Mouse (Mus musculus) retina, adult 2 months (tissue): ENCODE data around the gene Hic2.

Experiments used
- DNase-seq: peaks from one replicate; pipeline ENCODE4 v3.0.0-alpha.2; 2012; ENCODE audit warnings: low read depth, low spot score

Gene Hic2

DNA sequence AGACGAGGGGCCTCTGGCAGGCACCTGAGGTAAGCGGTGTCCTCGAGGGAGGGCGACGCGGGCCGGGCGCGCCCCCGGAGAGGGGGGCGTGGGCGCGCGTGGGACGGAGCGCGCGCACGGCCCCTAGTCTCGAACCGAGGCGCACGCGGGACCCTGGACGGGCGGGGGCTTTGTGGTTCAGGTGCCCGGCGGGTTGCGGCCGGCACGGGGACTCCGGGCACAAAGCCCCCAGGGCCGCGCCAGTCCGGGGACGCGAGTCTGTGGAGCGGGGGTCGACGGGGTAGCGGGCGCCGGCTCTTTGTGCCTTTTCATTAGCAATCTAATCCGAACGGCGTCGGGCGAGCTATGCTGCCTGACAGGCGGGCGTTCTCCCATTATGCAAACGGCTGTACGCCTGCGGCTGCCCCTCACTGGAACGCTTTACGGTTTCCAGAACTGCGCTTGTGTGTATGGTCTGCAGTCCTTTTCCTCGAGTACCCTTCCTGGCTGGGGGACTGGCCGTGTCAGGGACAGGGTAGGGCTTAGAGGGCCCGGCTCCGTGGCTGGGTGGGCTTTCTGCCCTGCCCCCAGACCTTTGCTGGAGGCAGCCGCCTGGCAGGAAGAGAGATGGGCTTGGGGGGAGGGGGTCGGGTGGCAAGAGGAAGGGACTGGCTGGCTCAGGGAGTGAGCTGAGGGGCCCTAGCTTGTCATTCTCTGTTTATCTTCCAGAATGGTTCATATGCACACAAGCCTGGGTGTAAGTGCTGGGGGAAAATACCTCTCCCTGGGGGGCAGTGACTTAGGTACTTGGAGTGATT is 528 bp downstream of the Hic2 start:
- no peak for DNase-seq

DNA sequence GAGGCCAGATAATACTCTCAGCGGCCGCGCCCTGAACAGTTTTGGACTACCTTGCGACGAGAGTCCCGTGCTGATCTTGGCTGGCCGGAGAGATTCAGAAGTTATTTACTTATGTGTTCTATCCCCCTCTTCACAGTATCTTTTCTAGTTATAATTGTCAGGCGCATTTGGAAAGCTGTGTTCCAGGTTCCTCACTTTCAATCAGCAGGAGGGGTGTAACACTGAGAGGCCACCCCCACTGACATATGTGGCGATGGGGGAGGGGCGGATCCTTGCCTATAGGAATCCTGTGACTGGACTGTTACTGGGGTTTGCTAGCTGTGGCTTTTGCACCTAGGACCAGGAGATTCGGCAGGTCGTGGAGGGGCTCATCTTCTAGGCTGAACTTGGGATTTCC is 1.1 kb downstream of the Hic2 start:
- no peak for DNase-seq

DNA sequence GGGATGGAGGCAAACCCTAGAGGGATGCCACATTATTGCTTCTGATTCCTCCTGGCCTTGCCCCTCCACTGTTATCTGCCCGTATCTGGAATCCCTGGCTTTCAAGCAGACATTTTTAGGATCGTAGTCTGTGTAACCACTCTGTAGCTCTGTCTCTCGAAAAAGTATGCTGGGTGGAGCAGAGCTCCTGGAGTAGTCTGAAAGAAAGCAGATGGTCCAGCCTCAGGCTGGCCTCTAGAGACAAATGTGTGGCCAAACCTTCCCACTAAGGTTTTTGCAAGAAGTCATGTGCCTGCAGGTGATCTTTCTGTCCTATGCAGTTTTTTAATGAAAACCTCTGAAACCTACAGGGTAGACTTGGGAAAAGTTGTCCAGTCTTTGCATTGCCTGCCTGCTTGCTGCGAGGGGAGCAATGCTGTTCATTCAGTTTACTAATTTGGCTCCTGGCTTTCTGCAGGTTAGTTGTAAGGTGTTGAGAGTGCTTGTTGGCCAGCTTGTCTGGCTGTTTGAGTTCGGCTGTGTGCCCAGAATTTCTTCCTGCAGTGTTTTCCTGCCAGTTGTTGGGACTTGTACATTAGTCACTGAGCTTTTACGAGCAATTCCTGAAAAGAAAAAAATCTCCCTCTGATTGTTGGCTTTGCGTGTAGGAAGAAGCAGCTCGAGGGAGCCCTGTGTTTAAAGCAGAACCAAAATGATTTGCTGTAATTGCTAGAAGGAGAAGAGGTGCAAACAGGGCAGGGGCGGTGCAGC is 1.7 kb downstream of the Hic2 start:
- no peak for DNase-seq

DNA sequence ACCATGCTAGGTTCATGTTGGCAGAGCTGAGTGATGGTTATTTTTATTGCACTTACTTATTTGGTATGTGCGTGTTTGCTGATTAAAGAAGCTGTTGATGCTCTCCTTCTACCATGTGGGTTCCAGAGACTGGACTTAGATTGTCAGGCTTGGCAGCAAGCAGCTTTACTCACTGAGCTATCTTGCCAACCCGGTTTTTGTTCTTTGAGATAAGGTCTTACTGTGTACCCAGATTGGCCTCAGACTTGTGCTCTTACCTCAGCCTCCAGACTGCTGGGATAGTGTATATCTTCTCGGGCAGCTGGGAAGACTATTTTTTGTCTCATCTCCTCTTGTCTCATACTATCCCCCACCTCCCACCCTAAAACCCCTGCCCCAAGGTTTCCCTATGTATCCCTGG is 4.3 kb downstream of the Hic2 start:
- no peak for DNase-seq

DNA sequence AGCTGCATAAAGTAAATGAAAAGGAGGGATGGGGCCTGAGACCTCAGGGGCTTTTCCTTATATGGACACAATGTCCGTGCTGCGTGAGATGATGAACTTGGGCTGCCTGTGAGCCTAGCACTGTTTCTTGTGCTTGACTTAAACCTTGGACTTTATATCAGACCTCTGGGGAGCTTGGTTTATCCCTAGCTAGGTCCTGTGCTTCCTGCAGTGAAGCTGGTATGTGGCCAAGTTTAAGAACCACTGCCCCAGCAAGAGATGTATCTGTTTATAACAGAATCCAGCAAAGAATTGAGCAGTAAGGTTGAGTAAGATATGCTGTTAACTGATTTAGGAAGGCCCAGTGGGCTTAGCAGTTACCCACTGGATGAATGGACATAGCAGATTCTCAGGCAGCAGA is 6.0 kb downstream of the Hic2 start:
- no peak for DNase-seq

DNA sequence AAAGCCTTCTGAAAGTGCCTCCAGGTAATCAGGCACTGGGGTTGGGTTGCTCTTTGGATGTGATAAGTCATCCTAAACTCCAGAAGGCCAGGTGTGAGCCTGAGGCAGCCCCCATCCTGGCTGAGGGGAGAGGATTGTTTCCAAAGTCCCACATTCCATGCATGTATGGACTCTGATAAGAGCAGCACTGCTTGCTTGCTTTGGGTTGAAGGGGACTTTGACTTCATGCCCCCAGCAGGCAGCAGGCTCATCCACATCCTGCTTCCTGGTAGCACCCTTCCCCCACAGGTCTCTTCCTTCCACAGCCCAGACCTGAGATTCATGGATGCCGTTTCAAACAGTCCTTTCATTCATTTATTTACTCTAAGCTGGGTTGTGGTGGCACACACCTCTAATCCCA is 10.4 kb downstream of the Hic2 start:
- DNase-seq: no peak

DNA sequence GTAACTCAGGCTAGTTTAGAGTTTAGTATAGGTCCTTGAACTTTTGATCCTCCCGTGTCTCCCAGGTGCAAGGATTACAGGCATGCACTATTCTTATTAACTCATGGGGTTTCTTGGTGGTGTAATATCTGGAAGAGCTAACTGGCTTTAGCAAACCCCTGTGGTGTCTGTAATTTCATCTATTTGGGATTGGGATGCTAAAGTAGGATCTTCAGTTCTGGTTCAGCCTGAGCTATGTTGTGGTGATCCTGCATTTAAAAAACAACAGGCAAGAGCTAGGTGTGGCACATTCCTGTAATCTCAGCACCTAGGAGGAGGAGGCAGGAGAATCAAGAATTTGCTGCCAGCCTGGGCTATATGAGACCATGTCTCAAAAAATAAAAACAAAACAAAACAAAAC is 11.6 kb downstream of the Hic2 start:
- no peak for DNase-seq

DNA sequence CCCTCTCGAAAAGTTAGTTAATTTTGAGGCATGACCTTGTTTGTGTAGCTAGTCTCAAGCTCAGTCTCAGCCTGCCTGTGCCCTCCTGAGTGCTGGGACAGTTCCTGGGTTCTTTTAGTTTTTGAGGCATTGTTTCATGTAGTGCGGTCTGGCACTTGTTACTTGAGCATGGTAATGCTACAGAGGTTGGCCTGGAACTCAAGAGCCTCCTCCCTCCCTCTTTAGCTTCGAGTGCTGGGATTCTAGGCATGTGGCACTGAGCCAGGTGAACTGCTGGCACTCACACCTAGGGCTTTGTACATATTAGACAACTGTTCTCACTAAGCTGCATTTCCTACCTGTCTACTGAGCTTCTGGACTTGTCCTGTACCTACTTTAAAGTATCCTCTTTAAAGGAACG is 14.4 kb downstream of the Hic2 start:
- no peak for DNase-seq

DNA sequence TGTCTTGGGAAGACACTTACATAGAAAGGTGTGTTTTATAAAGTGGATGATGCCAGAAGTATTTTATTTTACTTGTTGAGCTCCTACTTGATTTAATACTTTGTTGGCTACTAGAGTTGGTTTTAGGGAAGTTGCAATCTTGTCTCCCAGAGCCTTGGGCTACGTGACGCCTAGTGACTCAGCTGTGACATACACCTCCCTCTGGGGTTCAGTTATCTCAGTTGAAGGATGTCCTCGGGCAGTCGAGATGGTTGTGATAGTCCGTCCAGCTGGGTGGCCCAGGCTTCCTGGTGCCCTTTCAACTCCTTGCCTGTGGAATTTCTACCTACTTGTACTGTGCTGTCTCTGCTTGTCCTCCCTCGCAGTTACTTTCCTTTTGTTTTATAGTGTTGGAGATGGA is 15.8 kb downstream of the Hic2 start:
- no peak for DNase-seq

DNA sequence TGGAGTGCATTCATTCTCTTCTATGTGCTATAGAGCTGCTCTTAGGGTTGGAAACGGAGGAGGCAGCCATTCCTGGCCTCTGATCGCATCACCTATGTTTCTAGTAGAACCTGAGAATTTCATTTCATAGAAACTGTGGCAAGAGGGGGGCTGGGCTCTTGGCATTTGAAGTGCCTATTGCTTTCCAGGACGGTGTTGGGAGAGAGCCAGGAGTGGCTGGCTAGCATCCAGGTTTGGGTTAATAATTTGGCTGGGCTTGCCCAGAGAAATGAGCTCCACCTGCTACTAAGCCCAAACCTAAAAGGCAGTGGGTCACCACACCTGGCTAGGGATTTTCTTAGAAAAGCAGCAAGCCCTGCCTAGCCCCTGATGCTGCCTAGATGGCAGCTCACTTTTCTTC is 18.2 kb downstream of the Hic2 start:
- DNase-seq: no peak

DNA sequence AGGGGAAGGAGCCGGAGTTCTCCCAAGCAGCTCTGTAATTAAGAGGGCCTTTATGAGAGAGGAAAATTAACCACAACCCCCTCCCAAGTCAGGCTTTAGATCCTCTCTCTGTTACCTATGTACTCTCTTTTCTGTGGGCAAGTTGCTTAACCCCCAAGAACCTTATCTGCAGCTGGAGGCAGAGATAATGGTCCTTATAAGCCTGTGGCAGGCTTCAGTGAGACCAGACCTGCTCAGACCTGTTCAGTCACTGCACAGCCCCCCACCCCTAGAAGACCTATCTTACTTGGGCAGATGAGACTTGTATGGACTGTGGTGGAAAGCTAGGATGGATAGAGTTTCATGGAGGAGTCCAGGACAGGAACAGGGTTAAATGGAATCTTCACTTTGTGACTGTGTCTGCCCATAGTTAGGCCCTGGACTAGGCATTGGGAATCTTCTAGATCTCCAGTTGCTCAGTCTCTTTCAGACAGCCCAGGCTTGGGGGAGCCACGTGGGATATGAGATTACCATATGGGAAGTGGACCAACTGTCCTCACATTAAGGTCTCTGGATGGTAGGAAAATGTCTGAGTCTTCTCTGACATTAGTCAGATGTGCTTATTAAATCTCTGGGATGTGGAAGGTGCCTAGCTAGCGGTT is 18.8 kb downstream of the Hic2 start:
- DNase-seq: no peak

DNA sequence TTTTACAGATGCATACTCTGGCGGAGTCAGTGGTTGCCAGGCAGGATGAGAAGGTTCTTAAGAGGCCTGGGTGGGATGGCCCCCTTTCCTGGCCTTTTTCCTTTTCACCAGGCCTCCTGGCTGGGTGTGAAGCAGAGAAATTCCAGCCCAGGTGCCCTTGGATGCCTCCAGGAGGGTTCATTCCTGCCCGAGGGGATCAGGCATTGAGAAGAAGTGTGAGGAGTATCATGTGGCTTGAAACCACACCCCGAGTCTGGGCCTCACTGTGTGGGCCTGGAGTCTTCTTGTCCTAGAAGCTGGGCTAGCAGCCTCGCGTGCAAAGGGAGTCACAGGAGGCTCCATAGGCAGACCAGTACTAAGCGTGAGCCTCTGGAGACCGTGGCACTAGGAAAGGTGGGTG is 19.5 kb downstream of the Hic2 start:
- DNase-seq: no peak

DNA sequence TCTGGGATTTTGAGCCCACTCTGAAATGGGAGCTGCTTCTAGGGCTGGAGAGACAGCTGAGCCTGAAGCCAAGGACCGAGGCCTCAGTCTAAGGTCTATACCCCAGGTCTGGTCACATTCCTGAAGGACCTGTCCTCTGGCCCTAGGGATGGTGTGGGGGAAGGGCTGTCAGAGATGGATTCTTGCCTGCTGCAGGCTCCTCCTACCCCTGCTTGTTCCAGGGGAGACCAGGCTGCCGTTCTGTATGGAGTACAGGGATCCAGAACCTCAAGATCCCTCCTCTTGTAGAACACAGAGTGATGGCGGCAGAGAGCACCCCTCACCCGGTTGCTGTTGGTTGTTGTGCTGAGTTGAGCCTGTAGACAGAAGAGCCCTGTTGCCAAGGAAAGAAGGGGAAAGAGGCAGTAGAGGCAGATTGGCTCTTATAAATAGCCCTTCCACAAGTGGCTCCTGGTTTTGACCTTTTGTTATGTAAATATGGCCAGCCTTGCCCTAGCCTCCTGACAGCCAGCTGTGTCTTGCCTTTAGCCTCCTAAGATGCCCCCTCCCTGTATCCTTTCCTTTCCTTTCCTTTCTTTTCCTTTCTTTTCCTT is 20.7 kb downstream of the Hic2 start:
- no peak for DNase-seq

DNA sequence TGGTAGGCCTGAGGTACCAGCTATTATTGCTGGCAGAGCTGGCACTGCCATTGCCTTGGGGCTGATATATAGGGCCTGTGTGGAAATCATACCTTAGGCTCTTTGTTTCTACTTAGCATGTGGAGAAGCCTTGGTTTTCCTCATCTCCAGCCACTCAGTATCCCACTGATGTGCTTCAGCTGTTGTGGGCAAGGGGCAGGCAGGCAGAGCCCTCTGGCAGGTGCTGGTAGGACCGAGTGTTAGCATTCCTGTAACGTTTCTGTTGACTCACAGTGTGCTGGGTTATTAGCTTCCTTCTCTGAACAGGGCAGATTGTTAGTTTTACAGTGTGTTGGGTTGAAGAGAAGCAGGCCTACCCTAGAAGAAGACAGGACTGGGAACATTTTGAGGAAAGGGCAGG is 21.9 kb downstream of the Hic2 start:
- DNase-seq: no peak

DNA sequence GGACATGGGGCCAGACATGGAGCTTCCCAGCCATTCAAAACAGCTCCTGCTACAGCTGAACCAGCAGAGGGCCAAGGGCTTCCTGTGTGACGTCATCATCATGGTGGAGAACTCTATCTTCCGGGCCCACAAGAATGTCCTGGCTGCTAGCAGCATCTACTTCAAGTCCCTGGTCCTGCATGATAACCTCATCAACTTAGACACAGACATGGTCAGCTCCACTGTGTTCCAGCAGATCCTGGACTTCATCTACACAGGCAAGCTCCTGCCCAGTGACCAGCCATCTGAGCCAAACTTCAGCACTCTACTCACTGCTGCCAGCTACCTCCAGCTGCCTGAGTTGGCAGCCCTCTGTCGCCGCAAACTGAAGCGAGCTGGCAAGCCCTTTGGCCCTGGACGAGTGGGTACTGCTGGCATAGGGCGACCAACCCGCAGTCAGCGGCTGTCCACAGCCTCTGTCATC is 24.0 kb downstream of the Hic2 start:
- no peak for DNase-seq

DNA sequence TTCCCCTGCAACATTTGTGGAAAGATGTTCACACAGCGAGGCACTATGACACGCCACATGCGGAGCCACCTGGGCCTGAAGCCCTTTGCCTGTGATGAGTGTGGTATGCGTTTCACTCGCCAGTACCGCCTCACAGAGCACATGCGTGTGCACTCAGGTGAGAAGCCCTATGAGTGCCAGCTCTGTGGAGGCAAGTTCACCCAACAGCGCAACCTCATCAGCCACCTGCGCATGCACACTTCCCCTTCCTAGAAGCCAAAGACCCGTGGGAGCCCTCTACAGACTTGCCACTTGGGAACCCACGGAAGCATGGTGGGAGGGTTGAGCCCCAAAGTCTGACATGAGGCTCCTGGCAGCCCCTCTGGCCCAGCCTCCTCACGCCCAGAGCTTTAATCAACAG is 25.5 kb downstream of the Hic2 start:
- DNase-seq: no peak

DNA sequence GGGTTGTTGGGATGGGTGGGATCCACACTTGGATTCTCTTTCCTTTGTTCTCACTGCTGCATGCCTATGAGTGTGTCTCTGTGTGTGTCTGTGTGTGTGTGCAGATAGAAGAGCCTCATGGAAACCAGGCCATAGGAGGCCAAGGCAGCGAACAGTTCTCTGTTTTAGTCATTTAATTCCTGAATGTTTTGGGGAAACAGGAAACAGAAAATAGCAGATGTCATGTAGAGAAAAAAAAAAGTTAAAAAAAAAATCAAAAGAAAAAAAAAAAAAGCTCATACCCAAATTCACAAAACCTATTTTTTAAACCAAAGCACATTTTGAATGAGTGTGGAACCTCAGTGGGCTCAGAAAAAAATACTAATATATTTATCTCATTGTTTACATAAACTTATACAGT is 28.0 kb downstream of the Hic2 start:
- no peak for DNase-seq

DNA sequence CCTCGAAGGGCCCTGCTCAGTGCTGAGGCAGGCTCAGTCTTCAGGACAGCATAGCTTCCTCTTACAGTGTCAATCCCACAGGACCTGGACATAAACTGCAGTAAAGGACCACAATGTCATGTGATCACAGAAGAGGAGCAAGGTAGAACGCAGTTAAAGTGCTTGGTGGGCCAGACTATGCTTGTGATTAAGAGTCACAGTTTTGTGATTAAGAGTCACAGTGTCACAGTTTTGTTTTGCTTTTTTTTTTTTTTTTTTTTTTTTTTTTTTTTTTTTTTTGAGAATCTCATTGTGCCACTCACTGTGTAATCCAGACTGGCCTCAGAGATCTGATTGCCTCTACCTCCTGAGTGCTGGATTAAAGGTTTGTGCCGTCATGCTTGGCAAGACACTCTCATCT is 32.7 kb downstream of the Hic2 start:
- DNase-seq: no peak

DNA sequence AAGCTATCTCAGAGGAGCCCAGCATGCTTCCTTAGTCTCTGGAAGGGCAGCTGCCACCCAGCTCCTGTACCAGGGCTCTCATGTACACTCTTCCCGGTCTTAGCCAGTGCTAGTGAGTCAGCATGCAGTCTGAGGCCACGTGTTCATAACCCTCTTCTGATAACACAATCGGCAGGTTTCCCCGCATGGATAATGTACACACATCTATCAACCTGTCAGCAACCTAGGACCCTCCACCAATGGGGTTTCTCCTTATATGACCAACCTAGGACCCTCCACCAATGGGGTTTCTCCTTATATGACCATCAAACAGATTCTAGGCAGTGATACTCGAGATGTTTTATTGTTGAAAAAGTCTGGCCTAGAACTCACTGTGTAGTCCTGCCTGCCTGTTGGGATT is 34.6 kb downstream of the Hic2 start:
- DNase-seq: no peak

DNA sequence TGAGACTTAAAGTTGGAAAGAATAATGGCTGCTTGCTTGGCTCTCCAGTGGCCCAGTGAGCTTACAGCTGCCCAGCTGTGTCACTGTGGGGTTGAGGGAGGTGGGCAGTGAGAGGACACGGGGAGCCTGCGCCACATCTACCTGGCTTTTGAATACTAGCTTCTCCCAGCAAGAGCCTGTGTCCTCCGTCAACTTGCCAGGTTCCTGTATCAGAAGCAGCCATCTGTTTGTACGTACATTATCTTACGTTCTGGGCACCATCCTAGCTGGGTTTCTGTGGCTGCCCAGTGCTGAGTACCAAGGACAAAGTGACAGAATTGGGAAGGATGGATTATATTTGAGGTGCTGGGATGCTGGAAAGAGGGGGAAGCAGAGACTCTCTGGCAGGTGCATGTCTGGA is 36.5 kb downstream of the Hic2 start:
- DNase-seq: no peak

DNA sequence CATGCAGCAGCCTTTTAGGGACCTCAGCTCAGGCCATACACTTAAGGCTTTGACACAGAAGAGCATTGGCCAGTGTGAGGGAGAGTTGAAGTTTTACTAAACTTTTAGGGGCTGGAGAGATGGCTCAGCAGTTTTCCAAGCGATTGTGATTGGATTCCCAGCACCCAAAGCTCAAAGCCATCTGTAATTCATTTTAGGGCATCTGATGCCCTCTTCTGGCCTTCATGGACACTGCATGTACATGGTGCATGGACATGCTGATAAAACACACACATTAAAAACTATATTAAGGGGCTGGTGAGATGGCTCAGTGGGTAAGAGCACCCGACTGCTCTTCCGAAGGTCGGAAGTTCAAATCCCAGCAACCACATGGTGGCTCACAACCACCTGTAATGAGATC is 37.8 kb downstream of the Hic2 start:
- no peak for DNase-seq

DNA sequence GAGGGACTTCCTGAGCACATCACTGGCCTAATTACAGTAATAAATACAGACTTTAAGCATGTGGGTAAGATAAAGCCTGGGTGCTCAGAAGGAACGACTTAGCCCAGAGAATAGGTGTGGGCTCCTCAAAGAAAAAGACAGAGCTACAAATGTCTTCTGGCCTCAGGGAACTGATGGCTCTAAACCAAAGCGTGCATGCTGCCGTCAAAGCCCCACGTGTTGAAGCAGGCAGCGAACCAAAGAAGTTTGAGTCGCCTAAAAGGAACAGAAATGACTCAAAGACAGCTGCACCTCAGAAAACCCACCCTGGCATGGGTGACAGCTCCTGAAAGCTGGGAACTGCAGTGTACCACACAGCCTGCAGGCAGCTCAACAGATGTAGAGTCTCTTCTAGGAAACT is 38.5 kb downstream of the Hic2 start:
- DNase-seq: no peak
